Mouse (Mus musculus): ENCODE measurements around the gene Nmt1. TPM values are rescaled to one million over a fixed set of nuclear protein-coding genes. Genes with fewer than 3 reads are reported as not detected.

Gene Nmt1
- total RNA-seq, 2 experiments from 2014 or later = 43.8 to 51.9 TPM

GRCm38 (mm10) chr11:103073671-103074070 lies 45.7 kb downstream of the Nmt1 start:
- Histone ChIP-seq H3K4me3 (peak overlapping the region; percentile 62), H3K27ac (peak overlapping the region; percentile 57)
- peak; percentile 23 for DNase-seq
- intact Hi-C loops (cut with DNase I) = no loop called here
- TF ChIP-seq CTCF (IDR thresholded peaks at IDR 0.05) = no peak

- intact Hi-C loops (cut with DNase I) = no loop called here
- TF ChIP-seq CTCF (IDR thresholded peaks at IDR 0.05) = no peak
- Histone ChIP-seq H3K4me3 (peak overlapping the region; percentile 62), H3K27ac (peak overlapping the region; percentile 57)
- DNase-seq = peak; percentile 30
Observed at GRCm38 (mm10) chr11:103074121-103074650, 46.2 kb downstream of the Nmt1 start.

GRCm38 (mm10) chr11:103074796-103075323 lies 46.9 kb downstream of the Nmt1 start:
- Histone ChIP-seq H3K4me3 (peak overlapping the region; percentile 62), H3K27ac (peak overlapping the region; percentile 57)
- TF ChIP-seq CTCF (IDR thresholded peaks at IDR 0.05) = no peak
- intact Hi-C loops (cut with DNase I) = loop anchor here (1.0 kb wide), 1 partner anchor 16 kb away; no protein-coding TSS in a partner anchor
- DNase-seq = peak; percentile 31

GRCm38 (mm10) chr11:103076010-103076409 lies 48.0 kb downstream of the Nmt1 start:
- H3K4me3 ChIP-seq = no peak overlapping the region
- no peak for TF ChIP-seq CTCF (IDR thresholded peaks at IDR 0.05)
- intact Hi-C loops (cut with DNase I) = no loop called here
- DNase-seq = peak; percentile 69
- peak overlapping the region; percentile 13; the same call in 1 of the 2 replicates for H3K27ac ChIP-seq

GRCm38 (mm10) chr11:103076581-103076980 lies 48.6 kb downstream of the Nmt1 start:
- peak; percentile 17 for DNase-seq

GRCm38 (mm10) chr11:103078131-103078530 lies 50.1 kb downstream of the Nmt1 start:
- Histone ChIP-seq H3K4me3 (no peak overlapping the region), H3K27ac (no peak overlapping the region)
- intact Hi-C loops (cut with DNase I) = no loop called here
- TF ChIP-seq CTCF (IDR thresholded peaks at IDR 0.05) = no peak
- peak; percentile 40 for DNase-seq

More at GRCm38 (mm10) chr11:103076581-103076980, 48.6 kb downstream of the Nmt1 start:
- intact Hi-C loops (cut with DNase I) = no loop called here
- no peak overlapping the region for H3K27ac ChIP-seq
- no peak for TF ChIP-seq CTCF (IDR thresholded peaks at IDR 0.05)
- H3K4me3 ChIP-seq = no peak overlapping the region

GRCm38 (mm10) chr11:103080323-103081091 lies 52.5 kb downstream of the Nmt1 start:
- no peak overlapping the region; the same call in 1 of the 2 replicates for H3K4me3 ChIP-seq
- peak; percentile 45 for DNase-seq
- H3K27ac ChIP-seq = no peak overlapping the region
- peak; percentile 29 for TF ChIP-seq CTCF (IDR thresholded peaks at IDR 0.05)
- intact Hi-C loops (cut with DNase I) = no loop called here

- no peak overlapping the region for H3K4me3 ChIP-seq
- intact Hi-C loops (cut with DNase I) = no loop called here
- peak overlapping the region; percentile 50 for H3K27ac ChIP-seq
- no peak for TF ChIP-seq CTCF (IDR thresholded peaks at IDR 0.05)
- peak; percentile 54 for DNase-seq
Observed at GRCm38 (mm10) chr11:103081631-103082030, 53.6 kb downstream of the Nmt1 start.

GRCm38 (mm10) chr11:103093306-103093705 lies 65.3 kb downstream of the Nmt1 start:
- peak; percentile 38 for DNase-seq
- no peak overlapping the region for H3K4me3 ChIP-seq
- intact Hi-C loops (cut with DNase I) = no loop called here
- H3K27ac ChIP-seq = peak overlapping the region; percentile 96
- no peak for TF ChIP-seq CTCF (IDR thresholded peaks at IDR 0.05)

GRCm38 (mm10) chr11:103093862-103094833 lies 66.2 kb downstream of the Nmt1 start:
- peak; percentile 73 for DNase-seq
- peak overlapping the region; percentile 96 for H3K27ac ChIP-seq
- peak overlapping the region; percentile 44 for H3K4me3 ChIP-seq
- intact Hi-C loops (cut with DNase I) = no loop called here
- no peak for TF ChIP-seq CTCF (IDR thresholded peaks at IDR 0.05)

GRCm38 (mm10) chr11:103095107-103095670 lies 67.2 kb downstream of the Nmt1 start:
- intact Hi-C loops (cut with DNase I) = no loop called here
- no peak for TF ChIP-seq CTCF (IDR thresholded peaks at IDR 0.05)
- peak overlapping the region; percentile 96 for H3K27ac ChIP-seq

GRCm38 (mm10) chr11:103095801-103096200 lies 67.8 kb downstream of the Nmt1 start:
- TF ChIP-seq CTCF (IDR thresholded peaks at IDR 0.05) = no peak
- H3K4me3 ChIP-seq = no peak overlapping the region
- intact Hi-C loops (cut with DNase I) = no loop called here
- peak overlapping the region; percentile 96 for H3K27ac ChIP-seq
- DNase-seq = peak; percentile 64

More at GRCm38 (mm10) chr11:103095107-103095670, 67.2 kb downstream of the Nmt1 start:
- DNase-seq = peak; percentile 18
- H3K4me3 ChIP-seq = no peak overlapping the region
